Mouse (Mus musculus) layer of hippocampus, adult 9-11 months (tissue): ENCODE data around the gene Gk5.

Experiments
- DNase-seq: peaks from one replicate; pipeline ENCODE4 v3.0.0; 2022

The Gk5 gene

DNA sequence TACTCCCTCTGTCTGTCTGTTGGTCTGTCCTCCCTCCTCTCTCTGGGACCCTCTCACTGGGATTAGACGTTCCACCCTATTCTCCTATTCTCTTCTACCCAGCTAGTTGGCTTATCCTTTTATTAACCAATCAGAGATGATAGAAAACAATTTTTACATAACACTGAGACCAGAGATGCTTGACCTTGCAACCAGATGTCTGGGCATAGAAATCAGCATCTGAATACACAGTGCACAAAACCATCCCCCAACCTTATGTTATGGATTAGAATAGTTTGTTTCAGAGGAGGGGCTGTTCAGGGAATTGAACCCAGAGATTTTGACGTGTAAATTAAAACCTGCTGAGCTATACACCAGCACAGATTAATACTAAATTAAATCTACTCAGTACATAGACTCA lies 111.1 kb downstream of the Gk5 start:
- no peak for DNase-seq
